ENCODE assay signal across 15 mouse cellular contexts in genomic region chr1:193351583-193351982, GRCm38 (mm10). TPM values are rescaled to one million over a fixed set of nuclear protein-coding genes. Genes with fewer than 3 reads are reported as not detected.
DNase-seq lines count a peak whose midpoint lies in the region; ATAC-seq lines count a peak whose summit lies in the region.
"Had no signal": no experiment of that assay in that cellular context is flagged by ENCODE, and none has a peak within 500 bp of the region (broad histone marks: within the 10 kb centered on the region; RNA-seq: fewer than 3 reads in every experiment).

No protein-coding gene starts in this region.

- DNase-seq in frontal cortex, postnatal 25 days (ENCODE audit: low spot score in 2 of 2), result no peak
- peak; percentile 45 for DNase-seq in urinary bladder, postnatal 14 days (ENCODE audit: low spot score)
- DNase-seq in urinary bladder, postnatal 25 days (ENCODE audit: low spot score), result no peak
- peak; percentile 68 for DNase-seq in telencephalon, adult 2 months (ENCODE audit: low read depth, low spot score)
- DNase-seq in thymus, postnatal 4 days, result no peak
- DNase-seq in gastrocnemius, postnatal 10 days, result no peak
- DNase-seq: heart, postnatal 10 days; liver, embryonic 13.5 days had no signal

- no peak overlapping the region for H3K4me2 ChIP-seq in kidney, embryonic 16.5 days (replicated peaks; ENCODE audit: low read depth, low read length)
- H3K4me2 ChIP-seq: embryonic facial prominence, embryonic 12.5 days; liver, embryonic 13.5 days; neural tube, embryonic 15.5 days had no signal

- peaks cover 12% of the 10 kb centered on the region for H3K36me3 ChIP-seq in kidney, embryonic 16.5 days (ENCODE audit: insufficient read depth, low read length)
- H3K36me3 ChIP-seq: liver, embryonic 13.5 days had no signal

- no peaks in the 10 kb centered on the region for H3K4me1 ChIP-seq in kidney, embryonic 16.5 days (ENCODE audit: insufficient read depth, low read length)
- H3K4me1 ChIP-seq: embryonic facial prominence, embryonic 12.5 days; liver, embryonic 13.5 days; neural tube, embryonic 15.5 days had no signal

- H3K27me3 ChIP-seq in kidney, embryonic 16.5 days (ENCODE audit: insufficient read depth, low read length), result no peaks in the 10 kb centered on the region
- H3K27me3 ChIP-seq: embryonic facial prominence, embryonic 12.5 days; liver, embryonic 13.5 days; neural tube, embryonic 15.5 days had no signal

- no peak overlapping the region for H3K27ac ChIP-seq in kidney, embryonic 16.5 days (ENCODE audit: low read length)
- H3K27ac ChIP-seq: embryonic facial prominence, embryonic 12.5 days; liver, embryonic 13.5 days; macrophage; neural tube, embryonic 15.5 days had no signal

- no peak overlapping the region for H3K4me3 ChIP-seq in kidney, embryonic 16.5 days (ENCODE audit: low read length)
- H3K4me3 ChIP-seq: embryonic facial prominence, embryonic 12.5 days; liver, embryonic 13.5 days; neural tube, embryonic 15.5 days had no signal

- no peak overlapping the region for H3K9ac ChIP-seq in kidney, embryonic 16.5 days (replicated peaks; ENCODE audit: low read length)
- H3K9ac ChIP-seq: embryonic facial prominence, embryonic 12.5 days; liver, embryonic 13.5 days; neural tube, embryonic 15.5 days had no signal

- 75% methylated on average over 3 of the region's 3 CpGs for WGBS in kidney, embryonic 16.5 days

- H3K9me3 ChIP-seq in kidney, embryonic 16.5 days (ENCODE audit: low read length), result no peaks in the 10 kb centered on the region
- H3K9me3 ChIP-seq: embryonic facial prominence, embryonic 12.5 days; liver, embryonic 13.5 days; neural tube, embryonic 15.5 days had no signal

- ATAC-seq in frontal cortex, adult (ENCODE audit: low TSS enrichment), result peak; percentile 78
- ATAC-seq in kidney, embryonic 16.5 days (ENCODE audit: low FRiP score, low TSS enrichment), result peak; percentile 54; the same call in 1 of the 2 replicates
- ATAC-seq: inflammation-experienced regulatory T-cells, adult 6 months had no signal

RNA-seq across cellular contexts. Expression of gene Camk1g, which starts 18.5 kb away (rescaled TPM):
- 14.1 and 16.2 TPM in 2 replicates for polyA plus RNA-seq in kidney, embryonic 16.5 days (2015; fragmentation: Nextera tagmentation; extraction: Ambion mirVana)
- total RNA-seq in gastrocnemius, postnatal 10 days (2021), result under 1 TPM; 0.42 to 0.47 TPM
- total RNA-seq: CH12.LX had no signal
- polyA plus RNA-seq: inflammation-experienced regulatory T-cells, adult 6 months; macrophage had no signal

Comparison
In these comparisons a context has a peak if more than half of its experiments do, and no peak if none do; other contexts are left out.
1. DNase-seq: peak in urinary bladder, postnatal 14 days (single experiment) and telencephalon, adult 2 months (single experiment); none in frontal cortex, postnatal 25 days (0 of 2), urinary bladder, postnatal 25 days (single experiment), thymus, postnatal 4 days (single experiment) and gastrocnemius, postnatal 10 days (single experiment).